Mouse (Mus musculus) liver, embryonic 14.5 days (tissue): Measurements from ENCODE around the gene Aamp. TPM values are rescaled to one million over a fixed set of nuclear protein-coding genes. Genes with fewer than 3 reads are reported as not detected.

ENCODE experiments used
- ATAC-seq: fragments of 200-750 bp; cut with Nextera tagmentation; 2 replicates; pipeline ENCODE4 v1.8.0; 2017; ENCODE audit warnings: moderate number of reproducible peaks, mild to moderate bottlenecking, moderate library complexity; ENCODE audit not compliant: insufficient read depth
- DNase-seq, 3 experiments: peaks; one replicate each; pipeline ENCODE4 v3.0.0-alpha.2; 2012 to 2013; ENCODE audit warnings: low read depth in 3 of 3, low spot score in 3 of 3
- H3K27ac ChIP-seq: fragments of 300-500 bp; sonication (generic); 2 replicates; pipeline ENCODE4 v1.5.1; 2014; ENCODE audit warnings: moderate library complexity, mild to moderate bottlenecking, control low read depth, inconsistent platforms
- H3K27me3 ChIP-seq: fragments of 300-500 bp; sonication (generic); 2 replicates; pipeline ENCODE4 v1.6.1; 2014; ENCODE audit warnings: mild to moderate bottlenecking, low read length, moderate library complexity; ENCODE audit not compliant: control insufficient read depth, insufficient read depth
- H3K36me3 ChIP-seq: fragments of 300-500 bp; sonication (generic); replicated peaks from 2 replicates; pipeline ENCODE4 v1.6.1; 2014; ENCODE audit warnings: low read depth; ENCODE audit not compliant: control insufficient read depth, insufficient read depth
- H3K4me1 ChIP-seq, 2 experiments: fragments of 200-500 bp in 1 of 2; fragments of 300-500 bp in 1 of 2; sonication (generic) in 1 of 2; replicated peaks; 2 replicates each; pipeline ENCODE4 v1.6.1; 2012 to 2014; ENCODE audit warnings: antibody characterized with exemption in 1 of 2, inconsistent platforms in 1 of 2, low read length in 1 of 2; ENCODE audit not compliant: control insufficient read depth in 2 of 2, insufficient read depth in 2 of 2
- H3K4me2 ChIP-seq: fragments of 300-500 bp; sonication (generic); 2 replicates; pipeline ENCODE4 v1.6.1; 2014; ENCODE audit warnings: low read depth, mild to moderate bottlenecking, control low read depth, moderate library complexity
- H3K4me3 ChIP-seq, 2 experiments: fragments of 200-500 bp in 1 of 2; fragments of 300-500 bp in 1 of 2; sonication (generic) in 1 of 2; 2 replicates each; pipeline ENCODE4 v1.5.1; 2012 to 2014; ENCODE audit warnings: low read depth in 2 of 2, low read length in 2 of 2, mild to moderate bottlenecking in 2 of 2, control low read depth in 1 of 2, inconsistent platforms in 1 of 2, moderate library complexity in 1 of 2; ENCODE audit not compliant: insufficient read depth in 1 of 2
- H3K9ac ChIP-seq: fragments of 300-500 bp; sonication (generic); replicated peaks from 2 replicates; pipeline ENCODE4 v1.6.1; 2014; ENCODE audit warnings: mild to moderate bottlenecking, control low read depth, moderate library complexity
- H3K9me3 ChIP-seq: fragments of 300-500 bp; sonication (generic); 2 replicates; pipeline ENCODE4 v1.6.1; 2016; ENCODE audit warnings: low read length, mixed read lengths; ENCODE audit not compliant: control insufficient read depth
- CTCF ChIP-seq: IDR thresholded peaks from 2 replicates; pipeline ENCODE4 v1.5.1; 2016; ENCODE audit warnings: antibody characterized with exemption, low read depth, control low read depth
- EP300 ChIP-seq: IDR thresholded peaks from 2 replicates; pipeline ENCODE4 v1.6.1; 2016; ENCODE audit warnings: antibody characterized with exemption, low read depth
- WGBS: fragments of 180-500 bp; shearing (Covaris S2); extraction: QIAGEN DNeasy Blood & Tissue Kit; methylation state at CpG from one replicate; pipeline ENCODE4 v1.1.7; 2014; ENCODE audit not compliant: insufficient replicate concordance; 5-methylcytosine and 5-hydroxymethylcytosine counted together
- polyA plus RNA-seq, 2 experiments: library from polyadenylated mRNA; depleted of rRNA in 1 of 2; stranded (reverse) in 1 of 2; unstranded in 1 of 2; fragments of >200 nt; fragmentation: Nextera tagmentation in 1 of 2; extraction: Ambion mirVana in 1 of 2; gene quantifications; 2 replicates each; pipeline versions ENCODE4 v1.2.1 to v1.2.3; 2012 to 2014

Aamp gene
- polyA plus RNA-seq, 2 experiments = 55.8 to 84.4 TPM

GRCm38 (mm10) chr1:74300347-74301110 is 16.0 kb upstream of the Aamp start:
- TF ChIP-seq CTCF (no peak), EP300 (no peak)
- H3K9ac ChIP-seq = no peak overlapping the region
- H3K9me3 ChIP-seq = no peaks in the 10 kb centered on the region
- H3K27ac ChIP-seq = no peak overlapping the region
- ATAC-seq = no peak
- WGBS = 56% methylated on average over 6 of the region's 6 CpGs
- no peak overlapping the region for H3K4me2 ChIP-seq
- DNase-seq = no peak
- H3K36me3 ChIP-seq = no peaks in the 10 kb centered on the region
- peaks cover 23 to 46% of the 10 kb centered on the region in 2 experiments for H3K4me1 ChIP-seq
- no peaks in the 10 kb centered on the region for H3K27me3 ChIP-seq
- no peak overlapping the region for H3K4me3 ChIP-seq

DNA sequence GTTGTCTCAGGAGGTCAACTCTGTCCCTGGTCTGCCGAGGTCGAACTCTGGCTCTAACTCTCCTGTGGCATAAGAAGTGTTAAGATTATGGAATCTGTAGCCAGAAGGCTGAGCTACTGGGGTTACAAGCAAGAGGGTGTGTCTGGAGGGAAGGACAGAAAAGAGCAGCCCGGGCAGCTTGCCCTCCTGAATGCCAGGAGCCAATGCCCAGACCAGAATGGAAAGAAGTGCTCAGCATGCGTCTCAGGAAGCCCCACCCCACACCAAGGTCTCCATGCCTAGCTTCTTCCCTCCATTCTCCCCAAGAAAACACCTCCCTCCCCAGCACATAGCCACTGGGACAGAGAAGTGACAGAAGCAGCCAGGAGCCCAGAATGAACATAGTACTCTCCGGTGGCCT is 14.5 kb upstream of the Aamp start:
- no peak for TF ChIP-seq EP300
- no peak for TF ChIP-seq CTCF
- no peaks in the 10 kb centered on the region for H3K27me3 ChIP-seq
- H3K4me2 ChIP-seq = no peak overlapping the region
- no peak overlapping the region for H3K9ac ChIP-seq
- peaks cover 35 to 51% of the 10 kb centered on the region in 2 experiments for H3K4me1 ChIP-seq
- H3K9me3 ChIP-seq = no peaks in the 10 kb centered on the region
- no peak for ATAC-seq
- H3K27ac ChIP-seq = no peak overlapping the region
- WGBS = 58% methylated on average over 5 of the region's 5 CpGs
- H3K36me3 ChIP-seq = no peaks in the 10 kb centered on the region
- no peak for DNase-seq
- H3K4me3 ChIP-seq = no peak overlapping the region

DNA sequence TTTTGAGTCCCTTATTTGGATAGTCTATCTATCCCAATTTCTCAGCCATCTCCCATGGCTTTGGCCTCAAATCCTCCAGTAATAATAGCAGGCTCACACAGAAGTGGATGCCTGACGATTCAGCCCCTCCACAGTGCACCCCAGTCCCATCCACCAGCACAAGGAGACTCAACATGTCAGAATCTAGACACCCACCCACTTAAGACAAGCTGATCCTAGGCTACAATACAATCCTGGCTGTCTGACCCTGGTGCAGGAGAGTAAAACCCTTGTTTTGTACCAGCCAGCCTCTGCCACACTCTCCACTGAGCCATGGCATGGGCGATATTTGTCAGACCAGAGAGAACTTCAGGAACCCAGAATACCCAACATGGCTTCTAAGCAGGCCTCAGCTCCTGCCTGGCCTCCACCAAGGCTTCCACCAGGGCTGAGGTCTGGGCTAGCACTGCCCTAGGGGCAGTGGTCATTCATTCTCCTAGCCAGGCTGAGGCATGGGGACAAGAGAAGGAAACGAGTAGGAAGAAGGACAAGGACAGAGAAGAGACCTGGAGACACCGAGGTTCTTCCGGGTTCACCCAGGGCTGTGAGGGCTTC is 13.7 kb upstream of the Aamp start:
- no peaks in the 10 kb centered on the region for H3K27me3 ChIP-seq
- H3K36me3 ChIP-seq = no peaks in the 10 kb centered on the region
- no peaks in the 10 kb centered on the region for H3K9me3 ChIP-seq
- TF ChIP-seq CTCF (no peak), EP300 (no peak)
- H3K4me1 ChIP-seq = peaks cover 35 to 49% of the 10 kb centered on the region in 2 experiments
- ATAC-seq (no peak), DNase-seq (no peak)
- 78% methylated on average over 5 of the region's 5 CpGs for WGBS
- H3K4me2 ChIP-seq = no peak overlapping the region
- no peak overlapping the region for H3K4me3 ChIP-seq
- no peak overlapping the region for H3K27ac ChIP-seq
- H3K9ac ChIP-seq = no peak overlapping the region

DNA sequence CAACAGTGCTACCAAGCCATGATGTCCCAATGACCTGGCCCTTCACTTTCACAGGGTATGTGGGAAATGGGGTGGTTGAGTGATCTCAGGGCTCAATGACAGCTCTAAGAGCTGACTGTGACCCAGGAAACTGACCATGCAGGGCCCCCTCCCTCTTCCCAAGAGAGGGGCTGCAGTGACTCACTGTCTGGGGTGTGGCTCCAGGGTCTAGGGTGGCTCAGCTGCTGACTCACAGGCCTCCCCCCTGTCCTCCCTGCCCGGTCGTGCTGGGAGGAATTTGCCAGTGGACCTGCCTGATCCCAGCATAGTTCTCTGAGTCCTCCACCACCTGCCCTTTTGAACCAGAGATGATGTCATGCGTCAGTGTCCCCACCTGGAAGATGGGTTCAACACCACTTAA is 12.7 kb upstream of the Aamp start:
- Histone ChIP-seq H3K4me3 (no peak overlapping the region), H3K27ac (peak overlapping the region; percentile 34), H3K9ac (no peak overlapping the region; the same call in 1 of the 2 replicates), H3K4me2 (peak overlapping the region; percentile 75; the same call in 1 of the 2 replicates), H3K4me1 (peaks cover 35 to 44% of the 10 kb centered on the region in 2 experiments), H3K36me3 (peaks cover under 1% of the 10 kb centered on the region; the same call in 1 of the 2 replicates), H3K27me3 (no peaks in the 10 kb centered on the region), H3K9me3 (no peaks in the 10 kb centered on the region)
- TF ChIP-seq CTCF (no peak), EP300 (no peak)
- no peak for DNase-seq
- no peak for ATAC-seq
- 55% methylated on average over 3 of the region's 3 CpGs for WGBS

DNA sequence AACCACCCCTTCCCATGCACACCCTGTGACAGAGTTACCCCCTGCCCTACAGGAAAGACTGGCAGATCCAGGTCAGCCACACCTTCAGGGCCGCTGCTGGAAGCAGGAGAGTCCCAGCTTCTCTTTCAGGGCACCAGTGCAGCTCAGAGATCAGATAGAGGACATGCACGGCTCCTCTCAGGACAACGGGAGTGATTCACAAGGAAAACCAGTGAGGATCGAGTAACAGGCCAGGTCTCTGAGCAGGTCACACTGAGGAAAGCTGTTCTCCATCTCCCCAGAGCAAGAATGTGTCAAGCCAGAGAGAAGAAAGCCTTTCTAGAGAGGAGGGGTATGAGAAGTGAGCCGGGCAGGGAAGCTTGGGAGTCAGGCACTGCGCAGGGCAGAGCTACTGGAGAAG is 11.9 kb upstream of the Aamp start:
- H3K4me3 ChIP-seq = peak overlapping the region; percentile 36 to 52

More for the DNA sequence above, 11.9 kb upstream of the Aamp start:
- ATAC-seq (no peak), DNase-seq (no peak)
- no peaks in the 10 kb centered on the region for H3K9me3 ChIP-seq
- TF ChIP-seq CTCF = no peak
- no peak for TF ChIP-seq EP300
- H3K27ac ChIP-seq = peak overlapping the region; percentile 90
- peak overlapping the region; percentile 66 for H3K9ac ChIP-seq
- H3K27me3 ChIP-seq = no peaks in the 10 kb centered on the region
- WGBS = 61% methylated on average over 6 of the region's 6 CpGs
- H3K4me1 ChIP-seq = peaks cover 35 to 44% of the 10 kb centered on the region in 2 experiments
- H3K36me3 ChIP-seq = peaks cover 2% of the 10 kb centered on the region; the same call in 1 of the 2 replicates
- peak overlapping the region; percentile 75 for H3K4me2 ChIP-seq
